Mouse (Mus musculus): ENCODE measurements around the gene Vac14.

Vac14 gene

GRCm38 (mm10) chr8:110714827-110715519 lies 96.6 kb downstream of the Vac14 start:
- in situ Hi-C loops (cut with MboI, MseI): loop anchor here (10.0 kb wide), 1 partner anchor 980 kb away; the partner anchor contains the start of gene Ctrb1

- in situ Hi-C loops (cut with MboI, MseI): loop anchor here (10.0 kb wide), 1 partner anchor 979 kb away; the partner anchor contains the start of gene Ctrb1
These were observed 97.7 kb downstream of the Vac14 start for GRCm38 (mm10) chr8:110716075-110716474.

GRCm38 (mm10) chr8:110717131-110717530 lies 98.7 kb downstream of the Vac14 start:
- in situ Hi-C loops (cut with MboI, MseI): loop anchor here (10.0 kb wide), 1 partner anchor 978 kb away; the partner anchor contains the start of gene Ctrb1

- in situ Hi-C loops (cut with MboI, MseI): loop anchor here (10.0 kb wide), 1 partner anchor 976 kb away; the partner anchor contains the start of gene Ctrb1
These were observed 100.0 kb downstream of the Vac14 start for GRCm38 (mm10) chr8:110718209-110718968.

- in situ Hi-C loops (cut with MboI, MseI): loop anchor here (10.0 kb wide), 1 partner anchor 976 kb away; the partner anchor contains the start of gene Ctrb1
These were observed 100.7 kb downstream of the Vac14 start for GRCm38 (mm10) chr8:110718969-110719670.

- in situ Hi-C loops (cut with MboI, MseI): loop anchor here (10.0 kb wide), 1 partner anchor 975 kb away; the partner anchor contains the start of gene Ctrb1
These were observed 101.7 kb downstream of the Vac14 start for GRCm38 (mm10) chr8:110719898-110720653.

- in situ Hi-C loops (cut with MboI, MseI): no loop called here
These were observed 102.6 kb downstream of the Vac14 start, which contains the start of gene Mtss1l for GRCm38 (mm10) chr8:110720685-110721598. Gene Mtss1l (plus strand): TSS chr8:110721476.

GRCm38 (mm10) chr8:110721606-110722413 lies 103.4 kb downstream of the Vac14 start:
- in situ Hi-C loops (cut with MboI, MseI): no loop called here

- in situ Hi-C loops (cut with MboI, MseI): no loop called here
These were observed 104.1 kb downstream of the Vac14 start for GRCm38 (mm10) chr8:110722414-110723011.

GRCm38 (mm10) chr8:110724493-110724892 lies 106.1 kb downstream of the Vac14 start:
- in situ Hi-C loops (cut with MboI, MseI): no loop called here

- in situ Hi-C loops (cut with MboI, MseI): no loop called here
These were observed 106.9 kb downstream of the Vac14 start for GRCm38 (mm10) chr8:110725084-110725838.

GRCm38 (mm10) chr8:110726893-110727292 lies 108.5 kb downstream of the Vac14 start:
- in situ Hi-C loops (cut with MboI, MseI): no loop called here

GRCm38 (mm10) chr8:110731346-110731859 lies 113.0 kb downstream of the Vac14 start:
- in situ Hi-C loops (cut with MboI, MseI): no loop called here

GRCm38 (mm10) chr8:110733036-110733435 lies 114.7 kb downstream of the Vac14 start:
- in situ Hi-C loops (cut with MboI, MseI): no loop called here

GRCm38 (mm10) chr8:110738591-110739195 lies 120.3 kb downstream of the Vac14 start:
- in situ Hi-C loops (cut with MboI, MseI): no loop called here

GRCm38 (mm10) chr8:110740629-110741175 lies 122.3 kb downstream of the Vac14 start:
- in situ Hi-C loops (cut with MboI, MseI): no loop called here
